In the genomic region with DNA sequence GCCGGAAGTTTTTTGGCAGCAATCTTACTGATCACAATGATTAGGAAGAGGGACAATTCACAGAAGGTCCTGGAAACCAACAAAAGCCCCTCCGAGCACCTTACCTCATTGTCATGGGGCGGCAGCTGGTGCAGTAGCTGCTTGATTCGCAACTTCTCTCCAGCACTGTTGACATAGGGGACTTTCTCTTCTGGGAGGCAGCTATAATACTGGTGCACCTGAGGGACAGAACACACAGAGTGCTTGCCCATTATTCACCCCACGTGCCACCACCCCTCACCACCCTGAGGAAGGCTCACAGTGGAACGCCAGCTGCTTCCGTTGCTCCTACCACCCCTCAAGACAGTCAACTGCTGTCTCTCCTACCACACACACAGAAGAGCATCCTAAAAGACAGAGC, we compare ENCODE assay signal across 25 mouse cellular contexts.
A peak's percentile ranks its signal among the peaks of the same experiment; 100 is the strongest.
DNase-seq lines count a peak whose midpoint lies in the region; ATAC-seq and TF ChIP-seq lines count a peak whose summit lies in the region.
"Had no signal": no experiment of that assay in that cellular context is flagged by ENCODE, and none has a peak within 500 bp of the region (broad histone marks: within the 10 kb centered on the region; RNA-seq: fewer than 3 reads in every experiment).

No protein-coding gene starts in this region.

- H3K4me1 ChIP-seq in embryonic facial prominence, embryonic 15.5 days, result peaks cover 9% of the 10 kb centered on the region; the same call in 1 of the 2 replicates
- H3K4me1 ChIP-seq in midbrain, embryonic 10.5 days, result peaks cover 10% of the 10 kb centered on the region

- whole genome bisulfite sequencing in embryonic facial prominence, embryonic 15.5 days, result 78% methylated on average over 7 of the region's 7 CpGs
- WGBS in midbrain, embryonic 10.5 days, result 91% methylated on average over 7 of the region's 7 CpGs

- 0 out of 2 replicates have a peak, but pooled peaks cover 3% of the 10 kb centered on the region for H3K36me3 ChIP-seq in embryonic facial prominence, embryonic 15.5 days
- 0 out of 2 replicates have a peak, but pooled peaks cover 4% of the 10 kb centered on the region for H3K36me3 ChIP-seq in midbrain, embryonic 10.5 days
- H3K36me3 ChIP-seq: G1E had no signal

- peak; percentile 67 for ATAC-seq in embryonic facial prominence, embryonic 15.5 days (ENCODE audit: insufficient number of reproducible peaks, low FRiP score, low TSS enrichment, low read depth)
- ATAC-seq: forebrain, embryonic 14.5 days; forebrain, postnatal 0 days; intestine, postnatal 0 days; Patski had no signal

- no peaks in the 10 kb centered on the region for H3K9me3 ChIP-seq in embryonic facial prominence, embryonic 15.5 days (replicated peaks)
- H3K9me3 ChIP-seq in midbrain, embryonic 10.5 days (replicated peaks), result no peaks in the 10 kb centered on the region
- H3K9me3 ChIP-seq: embryonic facial prominence, embryonic 13.5 days; G1E; heart, embryonic 13.5 days; hindbrain, embryonic 12.5 days; hindbrain, embryonic 15.5 days had no signal

- no peak for TF ChIP-seq CTCF in layer of hippocampus, adult 2 months (conservative IDR thresholded peaks at IDR 0.05)

- H3K4me2 ChIP-seq in embryonic facial prominence, embryonic 15.5 days (replicated peaks), result no peak overlapping the region; the same call in 1 of the 2 replicates
- H3K4me2 ChIP-seq: embryonic facial prominence, embryonic 13.5 days; heart, embryonic 13.5 days; hindbrain, embryonic 12.5 days; hindbrain, embryonic 15.5 days had no signal

- DNase-seq in heart, adult 11 months, result peak; percentile 89
- DNase-seq in heart, adult 8-10 months (ENCODE audit: low spot score), result no peak
- DNase-seq in layer of hippocampus, adult 2 months (ENCODE audit: low spot score in 2 of 2), result no peak
- no peak for DNase-seq in layer of hippocampus, postnatal 10 days (ENCODE audit: low spot score in 2 of 2)
- DNase-seq in midbrain, embryonic 10.5 days (ENCODE audit: low spot score), result no peak
- DNase-seq: adrenal gland, postnatal 10 days; adrenal gland, postnatal 36 days; B cell, adult 2 months; cerebellum, adult 2 months; cerebellum, adult 9-11 months; cerebellum, postnatal 25 days; forebrain, postnatal 0 days; gastrocnemius, adult 2 months; gastrocnemius, postnatal 14 days; heart, adult 18-20 months had no signal

- no peak overlapping the region for H3K9ac ChIP-seq in embryonic facial prominence, embryonic 15.5 days
- H3K9ac ChIP-seq: embryonic facial prominence, embryonic 13.5 days; forebrain, postnatal 0 days; heart, embryonic 13.5 days; hindbrain, embryonic 12.5 days; hindbrain, embryonic 15.5 days had no signal

- H3K27me3 ChIP-seq in embryonic facial prominence, embryonic 15.5 days, result no peaks in the 10 kb centered on the region
- no peaks in the 10 kb centered on the region for H3K27me3 ChIP-seq in midbrain, embryonic 10.5 days (ENCODE audit: low read depth, poor library complexity, severe bottlenecking)
- H3K27me3 ChIP-seq: CH12.LX; embryonic facial prominence, embryonic 13.5 days; heart, embryonic 13.5 days; hindbrain, embryonic 12.5 days; hindbrain, embryonic 15.5 days; Patski had no signal

- H3K4me3 ChIP-seq in layer of hippocampus, adult 2 months, result no peak overlapping the region
- H3K4me3 ChIP-seq in embryonic facial prominence, embryonic 15.5 days (replicated peaks), result no peak overlapping the region
- H3K4me3 ChIP-seq in midbrain, embryonic 10.5 days, result no peak overlapping the region
- H3K4me3 ChIP-seq: embryonic facial prominence, embryonic 13.5 days; gastrocnemius, adult 2 months; heart, embryonic 13.5 days; hindbrain, embryonic 12.5 days; hindbrain, embryonic 15.5 days had no signal

- peak overlapping the region; percentile 24 for H3K27ac ChIP-seq in layer of hippocampus, adult 2 months
- H3K27ac ChIP-seq in embryonic facial prominence, embryonic 15.5 days (replicated peaks), result no peak overlapping the region
- H3K27ac ChIP-seq in midbrain, embryonic 10.5 days (replicated peaks), result no peak overlapping the region
- H3K27ac ChIP-seq: embryonic facial prominence, embryonic 13.5 days; gastrocnemius, adult 2 months; hindbrain, embryonic 12.5 days; hindbrain, embryonic 15.5 days had no signal
